Mouse (Mus musculus) lung, embryonic 14.5 days (tissue): ENCODE measurements at regions not wholly inside any gene's neighbourhood (a gene's known extent, or its start where the extent isn't known, plus 50 kb on each side); places are given as distances from the start of the nearest gene placed in this dataset.

Experiments
- ATAC-seq: fragments of 200-750 bp; cut with Nextera tagmentation; 2 replicates; pipeline ENCODE4 v1.8.0; 2017; ENCODE audit warnings: mild to moderate bottlenecking, moderate TSS enrichment, moderate library complexity; ENCODE audit not compliant: insufficient read depth
- DNase-seq: peaks from one replicate; pipeline ENCODE4 v3.0.0-alpha.2; 2015
- H3K27ac ChIP-seq: fragments of 300-500 bp; sonication (generic); 2 replicates; pipeline ENCODE4 v1.5.1; 2014; ENCODE audit warnings: low read depth, mild to moderate bottlenecking, moderate library complexity
- H3K27me3 ChIP-seq: fragments of 300-500 bp; sonication (generic); 2 replicates; pipeline ENCODE4 v1.6.1; 2014; ENCODE audit warnings: low read length, control low read depth; ENCODE audit not compliant: insufficient read depth
- H3K36me3 ChIP-seq: fragments of 300-500 bp; sonication (generic); 2 replicates; pipeline ENCODE4 v1.6.1; 2014; ENCODE audit warnings: control low read depth; ENCODE audit not compliant: insufficient read depth
- H3K4me1 ChIP-seq: fragments of 300-500 bp; sonication (generic); 2 replicates; pipeline ENCODE4 v1.6.1; 2014; ENCODE audit warnings: antibody characterized with exemption, control low read depth; ENCODE audit not compliant: insufficient read depth
- H3K4me2 ChIP-seq: fragments of 300-500 bp; sonication (generic); 2 replicates; pipeline ENCODE4 v1.6.1; 2014; ENCODE audit warnings: mild to moderate bottlenecking
- H3K4me3 ChIP-seq: fragments of 300-500 bp; sonication (generic); 2 replicates; pipeline ENCODE4 v1.5.1; 2014; ENCODE audit warnings: low read depth, low read length
- H3K9ac ChIP-seq: fragments of 300-500 bp; sonication (generic); 2 replicates; pipeline ENCODE4 v1.6.1; 2014
- H3K9me3 ChIP-seq: fragments of 300-500 bp; sonication (generic); 2 replicates; pipeline ENCODE4 v1.6.1; 2016; ENCODE audit warnings: low read depth, low read length, control low read depth
- CTCF ChIP-seq: IDR thresholded peaks from 2 replicates; pipeline ENCODE4 v1.5.1; 2016; ENCODE audit warnings: antibody characterized with exemption, low read depth
- WGBS: fragments of 180-500 bp; shearing (Covaris S2); extraction: QIAGEN DNeasy Blood & Tissue Kit; methylation state at CpG from one replicate; pipeline ENCODE4 v1.1.7; 2014; 5-methylcytosine and 5-hydroxymethylcytosine counted together

DNA sequence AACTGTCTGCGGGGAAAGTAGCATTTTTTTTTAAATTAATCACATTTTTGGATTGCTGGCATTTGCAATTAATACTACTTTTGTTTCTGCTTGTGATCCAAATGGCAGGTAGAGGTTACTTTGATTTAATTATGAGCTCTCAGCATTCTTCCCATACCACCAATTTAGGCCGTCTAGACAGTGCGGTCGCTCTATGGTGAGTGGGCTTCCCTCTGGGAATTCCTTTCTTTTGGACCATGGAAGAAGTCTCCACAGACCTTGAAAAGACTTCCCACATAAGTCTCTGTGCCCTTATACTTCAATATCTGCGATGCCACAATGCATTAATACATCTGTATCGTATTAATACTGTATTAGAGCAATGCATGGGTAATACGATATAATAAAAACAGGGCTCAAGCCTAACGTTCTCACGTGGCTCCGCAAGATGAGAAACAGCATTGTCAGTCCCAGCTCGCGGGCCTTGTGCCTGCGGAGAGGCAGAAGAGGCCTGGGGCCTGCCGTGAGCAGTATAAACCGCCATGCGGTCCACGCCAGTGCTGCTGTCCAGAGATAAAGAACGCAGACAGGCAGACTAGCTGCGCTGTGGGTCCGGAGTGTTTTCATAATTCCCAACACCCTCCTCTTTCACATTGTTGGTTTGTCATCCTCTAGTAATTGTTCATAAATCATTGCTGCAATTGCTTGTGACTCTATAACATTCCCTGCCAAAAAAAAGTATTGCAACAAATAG is 429.7 kb upstream of the Prickle1 start:
- H3K36me3 ChIP-seq, result no peaks in the 10 kb centered on the region
- WGBS, result 39% methylated on average over 20 of the region's 20 CpGs
- no peak for TF ChIP-seq CTCF
- DNase-seq (peak; percentile 84), ATAC-seq (peak; percentile 82)
- no peak overlapping the region for H3K4me3 ChIP-seq
- peak overlapping the region; percentile 91 for H3K27ac ChIP-seq
- H3K4me2 ChIP-seq, result no peak overlapping the region
- no peak overlapping the region for H3K9ac ChIP-seq
- H3K27me3 ChIP-seq, result no peaks in the 10 kb centered on the region
- H3K4me1 ChIP-seq, result peaks cover 25% of the 10 kb centered on the region
- no peaks in the 10 kb centered on the region for H3K9me3 ChIP-seq

DNA sequence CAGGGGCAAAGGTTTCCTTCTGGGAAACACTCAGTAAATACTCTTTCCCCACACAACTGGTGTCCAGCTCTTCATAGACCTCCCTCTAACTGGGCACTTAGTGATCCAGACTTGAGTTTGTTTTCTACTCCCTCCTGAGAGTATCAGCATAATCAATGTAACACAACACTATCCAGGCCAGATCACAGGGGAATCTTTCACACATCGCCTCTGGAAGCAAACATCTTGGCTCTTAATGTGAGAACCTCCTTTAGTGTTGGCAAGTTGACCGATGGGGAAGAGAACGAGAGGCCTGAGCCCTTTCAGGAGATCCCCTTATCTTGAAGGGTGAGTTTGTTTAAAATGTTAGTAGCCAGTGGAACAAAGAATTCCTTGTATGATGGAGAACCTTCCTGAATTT is 429.1 kb upstream of the Prickle1 start:
- Histone ChIP-seq H3K4me2 (no peak overlapping the region), H3K27me3 (no peaks in the 10 kb centered on the region), H3K9ac (no peak overlapping the region), H3K27ac (peak overlapping the region; percentile 91; the same call in 1 of the 2 replicates), H3K36me3 (no peaks in the 10 kb centered on the region), H3K4me3 (no peak overlapping the region), H3K4me1 (peaks cover 25% of the 10 kb centered on the region), H3K9me3 (no peaks in the 10 kb centered on the region)
- 22% methylated on average over 3 of the region's 3 CpGs for WGBS
- TF ChIP-seq CTCF, result no peak
- ATAC-seq (peak; percentile 22; the same call in 1 of the 2 replicates), DNase-seq (peak; percentile 31)

DNA sequence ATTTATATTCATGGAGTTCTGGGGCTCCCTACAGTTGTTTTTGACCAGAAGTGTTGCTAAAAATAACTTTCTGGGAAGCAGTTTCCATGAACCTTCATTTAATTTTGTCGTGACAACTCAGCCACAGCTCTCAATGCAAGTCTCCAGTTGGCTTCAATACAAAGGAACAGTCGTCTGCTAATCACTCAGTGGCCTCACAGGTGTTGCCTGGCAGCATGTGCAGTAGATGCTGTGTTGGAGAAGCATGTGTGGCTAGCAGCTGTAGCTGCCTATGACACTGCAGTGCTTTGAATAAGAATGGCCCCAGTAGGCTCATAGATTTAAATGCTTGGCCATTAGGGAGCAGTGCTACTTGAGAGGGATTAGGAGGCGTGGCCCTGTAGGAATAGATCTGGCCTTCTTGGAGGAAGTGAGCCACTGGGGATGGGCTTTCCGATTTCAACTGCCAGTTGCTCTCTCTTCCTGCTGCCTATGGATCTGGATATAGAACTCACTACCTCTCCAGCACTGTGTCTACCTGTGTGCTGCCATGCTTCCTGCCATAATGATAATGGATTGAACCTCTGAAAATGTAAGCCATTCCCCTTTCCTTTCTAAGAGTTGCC is 428.5 kb upstream of the Prickle1 start:
- Histone ChIP-seq H3K4me2 (no peak overlapping the region), H3K27me3 (no peaks in the 10 kb centered on the region), H3K27ac (peak overlapping the region; percentile 91; the same call in 1 of the 2 replicates), H3K4me3 (no peak overlapping the region), H3K4me1 (peaks cover 25% of the 10 kb centered on the region), H3K36me3 (no peaks in the 10 kb centered on the region), H3K9ac (no peak overlapping the region), H3K9me3 (no peaks in the 10 kb centered on the region)
- DNase-seq (peak; percentile 55), ATAC-seq (peak; percentile 55; the same call in 1 of the 2 replicates)
- no peak for TF ChIP-seq CTCF
- WGBS, result 57% methylated on average over 4 of the region's 4 CpGs

DNA sequence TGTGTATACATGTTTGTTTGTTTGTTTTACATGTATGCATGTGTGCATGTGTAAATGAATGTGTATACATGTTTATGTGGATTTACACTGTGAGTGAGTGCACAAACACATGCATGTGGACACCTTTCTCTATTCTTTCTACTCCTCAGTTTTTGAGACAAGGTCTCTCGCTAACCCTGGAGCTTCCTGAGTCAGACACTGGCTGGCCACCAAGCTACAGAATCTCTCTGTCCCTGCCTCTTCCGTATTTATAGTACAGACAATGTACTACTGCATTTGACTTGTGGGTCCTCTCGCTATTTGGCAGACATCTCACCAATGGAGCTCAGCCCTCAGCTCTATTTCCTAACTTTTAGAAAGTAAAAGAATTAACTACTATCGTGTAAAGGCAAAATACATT is 427.8 kb upstream of the Prickle1 start:
- no peak overlapping the region; the same call in 1 of the 2 replicates for H3K27ac ChIP-seq
- peak; percentile 23 for DNase-seq

DNA sequence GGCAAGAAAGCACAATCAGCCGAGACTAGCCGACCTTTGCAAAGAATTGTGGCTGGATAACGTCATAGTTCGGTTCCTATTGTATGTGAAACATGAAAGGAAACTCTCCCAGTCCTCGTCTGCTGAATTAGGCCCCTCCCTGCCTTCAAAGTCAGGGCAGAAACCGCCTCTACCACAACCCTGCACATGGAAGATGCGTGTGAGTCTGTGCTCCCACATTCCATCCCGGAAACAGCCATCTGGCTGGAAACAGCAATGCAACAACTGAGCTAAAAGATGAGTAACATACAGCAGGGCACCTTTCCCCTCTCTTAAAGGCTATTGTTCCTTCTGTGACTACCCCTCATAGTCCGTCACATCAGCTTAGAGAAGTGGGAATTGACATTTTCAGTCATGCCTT is 422.1 kb upstream of the Prickle1 start:
- Histone ChIP-seq H3K9me3 (no peaks in the 10 kb centered on the region), H3K27ac (no peak overlapping the region), H3K4me2 (no peak overlapping the region), H3K4me3 (no peak overlapping the region), H3K9ac (no peak overlapping the region), H3K4me1 (no peaks in the 10 kb centered on the region), H3K36me3 (no peaks in the 10 kb centered on the region), H3K27me3 (no peaks in the 10 kb centered on the region)
- 73% methylated on average over 9 of the region's 9 CpGs for WGBS
- DNase-seq, result no peak
- no peak for ATAC-seq
- no peak for TF ChIP-seq CTCF

More for the DNA sequence above, 427.8 kb upstream of the Prickle1 start:
- Histone ChIP-seq H3K36me3 (no peaks in the 10 kb centered on the region), H3K4me1 (peaks cover 25% of the 10 kb centered on the region), H3K4me2 (no peak overlapping the region), H3K4me3 (no peak overlapping the region), H3K27me3 (no peaks in the 10 kb centered on the region), H3K9ac (no peak overlapping the region), H3K9me3 (no peaks in the 10 kb centered on the region)
- WGBS, result 67% methylated on average over 4 of the region's 4 CpGs
- no peak for ATAC-seq
- no peak for TF ChIP-seq CTCF

DNA sequence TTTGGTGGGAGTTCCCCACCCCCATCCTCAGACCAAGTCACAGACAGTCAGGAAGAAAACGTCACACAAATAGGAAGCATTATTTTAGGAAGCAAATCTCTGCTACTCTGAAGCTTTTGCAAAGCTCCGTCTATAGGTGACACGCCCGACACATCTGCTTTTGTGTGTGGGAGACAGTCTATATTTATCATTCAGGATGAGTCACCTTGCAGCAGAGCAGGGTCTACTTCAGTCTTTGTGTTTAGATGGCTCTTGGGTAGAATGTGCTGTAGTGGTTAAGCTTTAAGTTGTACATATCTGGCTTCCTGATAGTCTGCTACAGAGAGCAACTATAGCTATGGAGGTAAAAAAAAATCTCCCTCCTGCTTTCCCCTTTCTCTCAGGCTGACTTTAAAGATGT is 415.8 kb upstream of the Prickle1 start:
- no peak for TF ChIP-seq CTCF
- H3K36me3 ChIP-seq, result no peaks in the 10 kb centered on the region
- no peak overlapping the region for H3K9ac ChIP-seq
- H3K27ac ChIP-seq, result no peak overlapping the region
- no peak overlapping the region for H3K4me2 ChIP-seq
- H3K4me3 ChIP-seq, result no peak overlapping the region
- 46% methylated on average over 4 of the region's 4 CpGs for WGBS
- no peak for DNase-seq
- H3K4me1 ChIP-seq, result peaks cover under 1% of the 10 kb centered on the region; the same call in 1 of the 2 replicates
- no peaks in the 10 kb centered on the region for H3K9me3 ChIP-seq
- ATAC-seq, result no peak
- no peaks in the 10 kb centered on the region for H3K27me3 ChIP-seq

DNA sequence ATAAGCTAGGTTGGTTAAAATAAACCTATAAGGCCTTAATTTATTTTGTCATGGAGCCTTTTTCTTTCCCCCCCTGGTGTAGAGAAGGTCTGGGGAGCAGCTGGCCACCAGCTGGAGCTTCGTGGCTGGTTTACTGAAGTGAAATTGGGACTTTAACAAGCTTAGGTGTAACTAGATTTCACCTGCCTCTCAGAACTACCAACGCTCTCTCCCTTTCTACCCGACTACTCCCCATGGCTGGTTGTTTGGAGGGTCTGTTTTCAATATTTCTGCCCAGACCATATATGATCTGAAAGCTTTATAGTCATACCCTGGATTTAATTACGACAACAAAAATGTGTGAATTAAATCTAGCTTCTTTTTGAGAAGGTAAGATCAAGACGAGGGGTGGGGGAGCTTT is 410.4 kb upstream of the Prickle1 start:
- TF ChIP-seq CTCF, result no peak
- no peak overlapping the region for H3K4me3 ChIP-seq
- no peaks in the 10 kb centered on the region for H3K27me3 ChIP-seq
- H3K36me3 ChIP-seq, result no peaks in the 10 kb centered on the region
- ATAC-seq (no peak), DNase-seq (no peak)
- WGBS, result 42% methylated on average over 5 of the region's 5 CpGs
- H3K4me2 ChIP-seq, result no peak overlapping the region
- H3K27ac ChIP-seq, result no peak overlapping the region
- H3K9ac ChIP-seq, result no peak overlapping the region
- H3K9me3 ChIP-seq, result no peaks in the 10 kb centered on the region
- peaks cover 7% of the 10 kb centered on the region; the same call in 1 of the 2 replicates for H3K4me1 ChIP-seq
